Mouse (Mus musculus) layer of hippocampus, postnatal 10 days (tissue): ENCODE results near the gene Sh3kbp1. TPM values are rescaled to one million over a fixed set of nuclear protein-coding genes. Genes with fewer than 3 reads are reported as not detected.
A peak's percentile ranks its signal among the peaks of the same experiment; 100 is the strongest.

Experiments
- DNase-seq, 2 experiments: peaks; one replicate each; pipeline ENCODE4 v3.0.0; 2021; ENCODE audit warnings: low spot score in 2 of 2
- total RNA-seq, 2 experiments: library from RNA; stranded (reverse); gene quantifications; 2 replicates each; pipeline ENCODE4 v1.2.3; 2021

Gene Sh3kbp1
- total RNA-seq, 2 experiments from 2014 or later: 57.8 to 67.0 TPM

DNA sequence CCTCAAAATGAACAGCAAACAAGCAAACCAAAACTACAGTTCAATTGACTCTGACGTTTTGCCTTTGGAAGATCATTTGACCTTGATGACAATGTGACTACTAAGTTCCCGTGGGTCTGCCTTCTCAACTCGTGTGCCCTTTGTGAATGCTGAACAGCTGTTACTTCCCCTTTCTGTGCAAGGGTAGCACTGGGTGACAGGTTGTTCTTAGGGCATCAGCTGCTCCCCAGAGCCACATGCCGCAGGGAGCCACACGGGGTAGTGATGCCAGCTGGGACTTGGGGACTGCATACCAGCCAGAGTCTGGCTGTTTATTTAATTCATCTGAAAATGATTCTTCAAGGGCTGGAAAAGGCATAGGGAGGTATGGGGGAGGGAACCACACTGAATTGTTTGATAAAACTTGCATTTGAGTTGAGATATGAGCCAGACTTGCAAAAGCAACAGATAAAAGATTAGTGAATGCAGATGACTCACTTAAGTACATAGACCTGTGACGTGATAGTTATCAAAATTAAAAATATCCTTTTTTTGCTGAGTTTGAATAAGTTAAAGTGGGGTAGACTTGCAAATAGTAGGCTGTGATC lies 108.5 kb downstream of the Sh3kbp1 start:
- DNase-seq: no peak

DNA sequence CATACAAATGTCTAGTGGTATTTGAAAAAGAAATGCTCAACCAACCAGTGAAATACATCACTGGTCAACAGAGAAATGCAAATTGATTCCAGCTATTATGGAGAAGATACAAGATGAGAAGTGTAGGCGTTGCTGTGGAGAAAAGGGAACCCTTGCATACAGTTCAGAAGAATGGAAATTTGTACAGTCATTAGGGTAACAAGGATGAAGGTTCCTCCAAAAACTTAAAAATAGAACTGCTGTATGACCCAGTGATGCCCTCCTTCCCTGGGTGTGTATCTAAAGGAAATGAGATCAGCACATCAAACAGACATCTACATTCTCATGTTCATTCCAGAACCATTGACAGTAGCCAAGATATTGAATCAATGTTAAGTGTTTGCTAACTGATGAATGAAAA lies 110.3 kb downstream of the Sh3kbp1 start:
- no peak for DNase-seq

DNA sequence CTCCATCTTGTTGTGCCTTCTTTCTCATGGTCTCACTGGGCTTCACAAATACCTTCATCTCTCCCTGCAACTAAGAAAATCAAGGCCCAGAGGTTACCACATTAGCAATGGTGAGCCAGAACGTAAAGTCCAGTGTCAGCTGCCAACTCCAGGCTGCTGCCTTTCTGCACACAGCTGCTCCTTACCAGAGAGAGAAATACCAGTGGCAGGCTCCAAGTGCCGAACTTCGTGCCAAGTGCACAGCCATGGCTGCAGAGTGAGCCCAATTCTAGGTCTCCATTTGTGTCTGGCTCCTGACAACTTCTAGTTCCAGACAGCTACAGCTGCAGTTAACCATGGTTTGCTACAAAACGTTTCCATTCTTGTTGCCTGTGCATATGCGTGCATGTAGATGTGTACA lies 117.0 kb downstream of the Sh3kbp1 start:
- peak in 1 of 2 experiments; percentile 27 for DNase-seq

DNA sequence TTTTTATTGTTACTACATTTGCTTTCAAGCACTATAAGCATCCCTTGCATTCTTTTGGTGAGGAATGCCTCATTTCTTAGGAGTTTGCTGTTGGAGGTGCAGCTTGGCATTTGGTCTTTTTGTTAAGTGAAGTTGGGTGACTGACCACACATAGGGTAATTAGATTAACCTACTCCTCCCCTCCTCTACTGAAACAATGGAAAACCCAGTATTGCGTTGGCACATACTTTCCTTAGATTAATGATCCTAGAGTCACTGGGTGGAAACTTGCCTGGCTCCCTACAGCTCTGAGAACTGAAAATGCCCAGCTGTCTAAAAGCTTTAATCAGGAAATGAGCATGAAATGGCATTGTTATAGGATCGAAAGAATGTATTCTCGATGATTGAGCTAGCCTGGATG lies 117.5 kb downstream of the Sh3kbp1 start:
- DNase-seq: no peak

DNA sequence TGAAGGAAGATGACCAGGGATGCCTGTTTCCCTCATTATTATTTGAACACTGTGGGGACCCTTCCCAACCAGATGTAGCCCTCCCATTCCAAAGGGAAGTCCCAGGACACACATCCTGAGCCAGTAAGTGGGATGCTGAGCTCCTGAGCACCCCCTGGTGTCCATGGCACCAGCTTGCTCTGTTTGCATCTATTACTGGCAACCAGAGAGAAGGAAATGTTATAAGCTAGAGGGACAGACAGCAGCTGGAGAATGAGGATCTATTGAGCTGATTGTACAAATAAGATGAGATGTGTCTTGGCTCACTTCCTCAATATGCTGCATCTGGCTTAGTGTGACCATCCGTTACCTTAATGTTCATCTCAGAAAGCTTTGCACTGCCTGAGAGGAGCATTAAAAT lies 124.8 kb downstream of the Sh3kbp1 start:
- peak; percentile 22 to 43 for DNase-seq

DNA sequence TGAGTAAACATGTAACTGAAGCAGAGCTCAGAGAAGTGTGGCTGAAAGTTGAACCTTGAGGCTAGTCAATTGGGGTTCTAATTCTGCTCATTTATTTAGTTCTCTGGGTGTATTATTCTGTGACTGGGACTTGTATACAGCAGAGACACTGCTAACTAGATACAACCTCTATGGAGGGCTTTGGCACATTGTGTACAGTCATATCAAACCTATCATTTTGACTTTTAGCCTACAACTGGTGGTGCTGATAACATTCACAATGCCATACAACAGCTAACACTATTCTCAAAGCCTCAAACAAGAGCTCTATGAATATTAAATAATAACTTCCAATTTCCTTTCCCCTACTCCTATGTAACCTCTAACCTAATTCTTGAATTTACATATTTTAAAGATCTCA lies 129.2 kb downstream of the Sh3kbp1 start:
- DNase-seq: no peak

DNA sequence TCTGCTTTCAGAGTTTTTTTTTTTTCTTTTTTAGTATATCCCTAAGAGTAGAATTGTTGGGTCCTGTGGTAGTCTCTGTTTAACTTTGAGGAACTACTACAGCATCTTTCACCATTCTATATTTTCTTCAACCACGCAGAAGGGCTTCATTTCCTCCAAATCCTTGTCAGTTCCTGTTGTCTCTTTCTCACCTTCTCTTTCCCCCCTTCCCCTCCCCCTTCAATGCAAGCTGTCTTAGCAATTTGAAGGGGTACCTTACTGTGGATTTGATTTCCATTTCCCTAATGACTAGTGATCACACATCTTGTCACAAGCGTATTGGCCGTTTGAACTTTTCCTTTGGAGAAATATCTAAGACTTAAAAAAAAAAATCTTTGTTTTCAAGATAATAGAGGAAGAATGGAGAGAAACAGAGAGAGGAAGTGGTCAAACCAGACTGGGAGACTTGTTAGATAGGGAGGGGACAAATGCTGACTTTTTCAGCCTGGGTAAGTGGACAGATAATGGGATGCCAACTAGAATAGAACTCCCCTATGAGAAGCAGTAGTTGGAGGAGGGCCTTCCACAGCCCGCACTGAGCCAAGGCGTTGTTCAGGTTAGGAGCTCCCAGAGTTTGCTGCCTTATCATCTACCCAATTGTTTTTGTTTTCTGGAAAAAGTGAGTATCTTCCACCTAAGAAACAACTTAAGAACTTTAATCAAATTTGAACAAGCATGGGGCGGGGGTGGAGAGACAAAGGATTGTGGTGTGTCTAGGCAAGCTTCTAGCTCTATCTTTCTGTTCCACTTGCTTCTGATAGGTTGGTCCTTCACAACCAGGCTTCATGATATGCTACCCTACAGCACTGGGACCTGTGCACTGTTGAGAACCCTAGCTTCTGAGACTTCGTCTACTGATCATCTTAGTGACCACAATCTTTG lies 130.1 kb downstream of the Sh3kbp1 start:
- DNase-seq: no peak

DNA sequence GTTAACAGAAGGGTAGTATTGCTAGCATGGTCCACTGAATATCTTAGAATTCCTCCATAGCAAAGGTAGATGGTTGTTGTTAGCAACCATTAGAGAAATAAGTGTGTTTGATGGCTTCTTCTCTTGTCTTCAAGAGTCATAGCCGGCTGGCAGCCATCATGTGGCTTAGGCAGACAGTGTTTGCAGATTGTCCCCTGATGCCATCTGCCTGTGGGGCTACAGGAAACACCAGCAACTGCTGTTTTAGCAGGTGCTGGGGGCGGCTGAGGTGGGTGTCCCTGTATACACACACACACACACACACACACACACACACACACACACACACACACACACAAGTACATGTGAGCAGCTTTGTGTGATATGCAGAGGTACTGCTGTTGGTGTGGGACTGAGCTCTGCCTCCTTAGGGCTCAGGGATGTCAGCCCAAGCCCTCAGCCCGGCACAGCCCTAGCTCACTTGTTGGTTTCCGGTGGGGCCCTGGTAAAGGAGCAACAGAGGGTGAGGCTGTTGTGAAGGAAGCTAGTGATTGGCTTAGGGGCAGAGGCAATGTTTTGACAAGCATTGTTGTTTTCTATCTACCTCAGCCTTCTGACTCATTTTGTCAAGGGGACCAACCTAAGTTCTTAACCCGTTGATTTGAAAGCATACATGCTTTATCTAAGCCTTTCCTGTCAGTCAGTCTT lies 130.9 kb downstream of the Sh3kbp1 start:
- no peak for DNase-seq

DNA sequence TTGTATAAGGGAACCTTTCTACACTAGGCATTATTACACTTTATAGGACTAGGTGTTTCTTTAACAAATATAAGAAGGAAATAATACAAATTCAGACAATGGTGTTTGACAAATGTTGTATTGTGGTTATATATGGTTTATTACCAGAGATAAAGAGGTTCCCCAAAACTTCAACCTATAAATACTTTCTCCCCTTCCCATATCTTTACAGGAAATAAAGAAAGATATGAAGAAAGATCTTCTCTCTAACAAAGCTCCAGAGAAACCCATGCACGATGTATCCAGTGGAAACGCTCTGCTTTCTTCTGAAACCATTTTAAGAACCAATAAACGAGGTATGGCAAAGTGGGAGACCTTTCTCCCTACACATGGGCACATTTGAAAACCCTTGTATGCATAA lies 136.7 kb downstream of the Sh3kbp1 start:
- no peak for DNase-seq

DNA sequence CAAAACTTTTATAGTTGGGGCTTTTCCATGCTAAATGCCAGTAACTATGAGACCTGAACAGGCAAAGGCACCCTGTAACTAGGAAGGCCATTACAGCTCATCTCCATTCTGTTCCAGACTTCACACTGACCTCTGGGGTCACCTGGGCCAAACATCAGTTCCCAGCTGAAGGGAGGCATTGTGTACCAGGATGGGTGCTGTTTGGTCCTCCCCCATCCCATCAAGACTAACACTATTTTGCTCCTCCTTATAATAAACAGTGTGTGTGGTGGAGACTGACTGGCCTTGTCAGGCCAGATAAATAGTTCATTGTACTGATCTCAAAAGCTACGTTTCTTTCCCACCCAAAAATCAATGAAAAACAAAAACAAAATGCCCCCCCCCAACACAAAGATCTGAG lies 138.8 kb downstream of the Sh3kbp1 start:
- DNase-seq: no peak

DNA sequence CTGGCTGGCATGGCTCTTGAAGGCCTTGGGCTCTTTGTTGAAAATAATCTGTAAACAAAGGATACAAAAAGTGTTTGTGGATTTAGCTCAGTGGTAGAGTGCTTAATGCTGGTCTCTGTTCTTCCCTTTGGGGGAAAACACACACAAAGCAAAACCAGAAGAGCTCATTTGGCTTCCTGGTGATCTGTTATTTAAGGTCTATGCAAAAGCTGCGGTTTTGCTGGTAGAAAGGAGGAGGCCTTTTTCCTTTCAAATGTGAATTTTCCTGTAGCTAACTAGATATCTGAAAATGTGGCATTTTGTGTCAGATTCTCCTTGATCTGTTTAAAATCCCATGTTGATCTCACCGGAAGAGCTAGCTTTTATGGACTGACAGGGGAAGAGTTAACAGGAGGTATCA lies 141.9 kb downstream of the Sh3kbp1 start:
- DNase-seq: no peak

DNA sequence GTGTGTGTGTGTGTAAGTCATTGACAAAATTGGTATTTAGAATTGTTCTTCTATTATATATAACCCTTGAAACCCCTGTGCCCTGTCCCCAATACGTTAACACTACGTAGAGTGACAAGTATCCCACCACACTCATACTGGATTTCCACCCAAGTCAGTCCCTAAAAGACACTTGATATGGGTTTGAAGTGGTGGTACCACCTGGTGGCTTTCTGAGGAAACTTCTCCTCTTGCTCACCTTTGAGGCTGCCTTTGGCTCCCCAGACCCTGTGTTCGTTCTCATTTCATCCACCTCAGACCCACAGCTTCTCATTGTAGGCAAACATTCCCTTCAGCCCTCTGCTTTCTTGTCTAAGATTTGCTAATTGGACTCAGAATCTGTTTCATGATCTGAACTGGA lies 142.7 kb downstream of the Sh3kbp1 start:
- DNase-seq: no peak

DNA sequence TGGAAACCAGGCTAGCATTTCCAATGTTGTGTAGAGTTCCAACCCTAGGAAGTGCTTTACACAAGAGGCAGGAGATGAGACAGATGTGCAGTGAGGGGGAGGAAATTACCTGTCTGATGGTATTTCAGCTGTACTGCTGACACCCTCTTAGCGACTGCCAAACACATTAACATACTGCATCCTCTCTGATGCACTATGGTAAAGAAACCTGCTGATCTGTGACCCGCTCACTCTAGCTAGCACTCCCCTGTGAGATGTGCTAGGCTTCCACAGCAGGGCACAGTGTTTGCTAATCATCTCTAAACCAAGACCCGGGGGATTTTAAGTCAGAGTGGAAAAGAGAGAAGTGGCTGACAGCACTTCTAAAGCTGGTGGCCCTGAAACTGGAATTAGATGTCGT lies 145.1 kb downstream of the Sh3kbp1 start:
- no peak for DNase-seq

DNA sequence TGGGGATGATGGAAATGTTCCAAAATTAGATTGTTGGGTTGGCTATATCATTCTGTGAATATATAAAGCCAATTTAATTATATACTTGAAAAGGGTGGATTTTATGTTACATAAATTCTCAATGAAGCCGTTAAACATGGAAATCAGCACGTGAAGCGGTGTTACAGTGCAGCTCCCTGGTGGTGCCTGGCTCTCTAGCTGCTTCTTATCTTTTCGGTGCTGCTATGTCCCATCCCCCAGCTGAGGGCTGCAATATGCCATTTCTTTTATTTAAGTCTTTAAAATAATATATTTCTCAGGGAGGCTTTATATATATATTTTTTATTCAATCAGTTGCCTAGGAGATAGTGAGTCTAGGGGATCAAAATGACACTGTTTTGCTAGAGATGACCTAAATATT lies 148.0 kb downstream of the Sh3kbp1 start:
- no peak for DNase-seq

DNA sequence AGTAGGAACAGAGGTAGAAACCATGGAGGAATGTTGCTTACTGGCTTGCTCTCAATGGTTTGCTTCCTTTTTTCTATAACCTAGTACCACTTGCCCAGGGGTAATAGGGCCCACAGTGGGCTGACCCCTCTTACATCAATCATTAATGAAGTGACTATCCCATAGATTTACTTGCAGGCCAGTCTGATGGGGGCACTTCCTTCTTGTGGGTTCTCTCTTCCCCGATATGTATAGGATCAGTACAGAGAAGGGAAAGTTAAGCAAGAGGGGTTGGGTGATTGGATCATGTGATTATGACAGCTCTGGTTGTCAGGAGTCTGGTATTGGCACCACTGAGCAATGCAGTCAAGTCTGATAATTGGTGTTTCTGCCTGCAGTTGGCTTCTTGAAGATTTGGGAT lies 151.7 kb downstream of the Sh3kbp1 start:
- DNase-seq: no peak

DNA sequence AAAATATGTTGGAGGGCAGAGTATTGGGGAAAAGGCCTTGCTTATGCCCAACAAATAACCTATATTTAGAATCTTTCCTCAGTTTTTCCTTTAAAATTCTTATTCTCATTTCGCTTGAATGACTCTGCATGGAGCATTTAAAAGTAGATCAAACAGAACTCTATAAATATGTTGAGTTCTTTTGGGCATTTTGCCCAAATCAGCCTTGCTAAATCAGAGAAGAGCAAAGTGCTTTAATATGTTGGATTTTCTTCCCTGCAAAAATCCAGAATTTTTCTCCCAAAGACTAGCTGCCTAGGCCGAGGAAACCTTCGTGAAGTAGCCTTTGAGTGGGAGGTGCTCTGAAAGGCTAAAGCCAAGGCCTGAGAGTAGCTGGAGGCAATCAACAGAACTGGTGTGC lies 163.4 kb downstream of the Sh3kbp1 start:
- no peak for DNase-seq

DNA sequence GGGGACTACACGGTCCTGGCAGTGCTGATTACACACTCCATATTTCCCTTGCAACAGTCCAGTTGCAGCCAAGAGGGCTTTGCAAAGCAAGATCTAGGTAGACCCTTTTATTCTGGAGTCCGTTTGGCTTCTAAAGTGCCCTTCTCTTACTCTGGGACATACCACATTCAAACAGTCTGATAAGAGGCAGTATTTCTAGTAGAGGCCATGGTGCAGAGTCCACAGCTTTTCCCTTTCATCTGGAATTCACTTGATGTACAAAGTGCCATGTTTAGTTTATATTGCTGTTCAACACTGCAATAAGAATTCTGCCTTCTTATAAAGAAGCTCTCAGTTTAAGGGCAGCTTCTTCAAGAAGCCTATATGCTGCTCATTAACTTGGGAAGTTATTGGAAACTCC lies 168.5 kb downstream of the Sh3kbp1 start:
- no peak for DNase-seq

DNA sequence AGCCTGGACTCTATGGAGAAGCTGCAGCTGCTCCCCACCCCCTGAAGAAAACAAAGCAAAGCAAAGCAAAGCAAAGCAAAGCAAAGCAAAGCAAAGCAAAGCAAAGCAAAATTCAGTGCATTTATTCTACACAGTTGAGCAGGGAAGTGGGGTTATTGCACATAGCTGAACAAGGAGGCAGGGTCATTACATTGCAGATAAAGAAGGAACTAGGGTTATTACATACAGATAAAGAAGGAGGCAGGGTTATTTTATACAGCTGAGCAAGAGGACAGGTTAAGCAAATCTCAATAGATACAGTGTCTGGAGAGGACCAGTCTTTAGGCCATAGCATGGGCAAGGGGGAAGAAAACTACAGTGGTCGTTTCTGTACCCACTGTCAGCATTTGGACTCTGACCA lies 177.3 kb downstream of the Sh3kbp1 start:
- no peak for DNase-seq

DNA sequence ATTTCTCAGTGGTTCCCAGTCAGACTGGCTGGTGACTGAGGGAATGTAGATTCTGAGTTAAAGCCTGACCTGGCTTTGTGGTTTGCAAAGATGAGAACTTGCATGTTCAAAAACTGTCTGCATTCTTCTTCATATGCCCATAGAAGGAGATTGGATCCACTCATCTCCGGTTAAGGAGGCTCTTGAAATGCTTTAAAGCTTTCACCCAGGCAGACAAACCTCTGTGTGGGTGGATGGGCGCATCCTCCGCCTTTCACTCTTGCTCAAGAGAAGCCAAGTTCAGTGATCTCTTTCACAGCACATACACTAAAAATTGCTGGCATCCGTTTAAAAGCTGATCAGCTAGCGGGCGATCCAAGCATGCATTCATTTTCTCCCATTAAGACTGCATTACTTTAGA lies 182.4 kb downstream of the Sh3kbp1 start:
- no peak for DNase-seq

DNA sequence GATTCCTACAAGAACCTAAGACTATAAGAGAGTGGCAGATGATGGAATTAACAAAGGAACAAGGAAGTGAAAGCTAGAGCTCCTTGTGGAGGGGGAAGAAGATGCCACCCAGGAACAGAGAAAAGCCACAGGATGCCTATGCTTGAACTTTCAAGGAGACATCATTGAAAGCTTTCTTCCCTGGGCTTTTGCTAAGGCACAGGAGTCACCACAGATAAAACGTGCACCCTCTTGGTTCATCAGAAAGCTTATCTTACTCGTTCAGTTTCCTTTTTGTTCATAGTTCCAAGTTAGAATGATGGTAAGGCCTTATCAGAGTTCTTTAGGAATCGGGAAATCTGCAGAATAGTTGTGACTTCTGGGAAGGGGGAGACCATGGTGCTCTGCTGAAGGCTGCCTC lies 183.4 kb downstream of the Sh3kbp1 start:
- DNase-seq: no peak

DNA sequence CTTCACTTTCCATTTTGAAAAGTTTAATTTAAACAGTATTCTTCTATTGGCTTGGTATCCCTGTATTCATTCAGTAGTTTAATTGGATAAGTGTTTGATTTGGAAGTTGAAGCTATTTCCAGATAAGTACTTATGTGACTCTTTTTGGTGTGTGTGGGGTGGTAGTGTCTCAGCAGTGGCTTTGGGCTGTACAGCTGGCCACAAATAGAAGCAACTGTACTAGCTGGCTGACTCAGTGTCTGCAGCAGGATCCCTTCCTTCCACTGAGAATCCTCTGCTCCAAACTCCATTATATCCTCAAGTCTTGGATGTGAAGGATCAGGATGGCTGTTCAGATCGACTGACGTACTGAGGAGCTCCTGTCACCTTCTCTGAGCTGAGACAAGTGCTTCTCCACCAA lies 190.4 kb downstream of the Sh3kbp1 start:
- DNase-seq: no peak

DNA sequence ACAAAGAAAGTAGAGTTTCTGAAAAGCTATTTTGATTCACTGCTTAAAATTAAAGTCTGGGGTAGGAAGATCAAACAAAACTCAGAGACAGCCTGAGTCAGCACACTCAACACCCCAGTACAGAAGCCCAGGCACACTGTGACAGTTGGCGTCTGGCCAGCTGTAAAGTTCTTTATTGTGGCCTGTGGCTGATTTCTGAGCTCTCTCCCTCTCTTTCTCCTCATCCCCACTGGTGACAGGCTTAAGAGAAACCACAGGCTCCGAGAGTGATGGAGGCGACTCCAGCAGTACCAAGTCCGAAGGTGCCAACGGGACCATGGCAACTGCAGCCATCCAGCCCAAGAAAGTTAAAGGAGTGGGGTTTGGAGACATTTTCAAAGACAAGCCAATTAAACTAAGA lies 201.1 kb downstream of the Sh3kbp1 start:
- no peak for DNase-seq
